Mouse (Mus musculus): ENCODE data around the gene Skil. TPM values are rescaled to one million over a fixed set of nuclear protein-coding genes. Genes with fewer than 3 reads are reported as not detected.

Gene Skil
- polyA plus RNA-seq, 1 experiment from 2014 or later = 8.7 TPM

DNA sequence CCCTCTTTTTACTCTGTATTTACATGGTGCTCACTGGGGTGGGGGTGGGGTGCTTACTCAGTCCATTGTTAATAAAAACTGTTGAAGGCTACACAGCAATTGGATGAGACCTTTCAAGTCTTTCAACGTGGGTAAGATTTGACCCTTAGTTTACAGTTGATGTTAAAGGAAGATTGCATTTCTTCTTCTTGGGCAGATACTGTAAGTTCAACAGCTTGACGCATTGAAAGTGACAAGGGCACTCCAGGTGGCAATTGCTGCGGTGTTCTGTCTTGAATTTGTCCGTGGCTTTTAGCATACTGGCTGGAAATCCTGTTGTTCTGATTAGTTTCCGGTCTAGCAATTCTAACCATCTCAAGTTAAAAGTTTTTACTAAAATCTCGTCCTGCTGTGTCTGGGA, 66.5 kb downstream of the Skil start:
- H3K27ac ChIP-seq = no peak overlapping the region
- H3K36me3 ChIP-seq (ENCODE audit: inconsistent target) = no peaks in the 10 kb centered on the region
- H3K79me2 ChIP-seq (ENCODE audit: inconsistent target) = no peaks in the 10 kb centered on the region
- H3K4me3 ChIP-seq (ENCODE audit: inconsistent target) = no peak overlapping the region
- WGBS (ENCODE audit: missing documents) = 73% methylated on average over 6 of the region's 6 CpGs

GRCm38 (mm10) chr3:31162860-31163259, 68.0 kb downstream of the Skil start:
- WGBS (ENCODE audit: missing documents) = 94% methylated on average over 12 of the region's 14 CpGs

DNA sequence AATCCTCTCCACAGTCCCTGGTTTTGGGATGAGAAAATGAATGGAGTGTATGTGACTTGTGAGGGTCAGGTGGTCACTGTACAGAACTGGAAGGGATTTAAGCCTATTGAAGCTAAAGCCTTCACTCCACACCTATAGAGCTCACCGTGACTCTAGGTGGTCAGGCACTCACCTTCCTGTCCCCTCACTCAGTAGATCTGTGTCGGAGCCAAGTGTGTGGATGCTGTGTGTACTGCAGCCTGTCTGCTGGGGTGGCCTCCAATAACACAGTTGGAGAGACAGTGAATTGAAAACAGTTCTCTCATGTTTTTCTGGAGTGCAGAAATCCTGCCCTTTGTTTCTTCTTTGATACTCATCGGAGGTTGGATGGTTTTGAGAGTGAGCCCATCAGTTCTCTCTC, 70.9 kb downstream of the Skil start:
- WGBS (ENCODE audit: missing documents) = 82% methylated on average over 3 of the region's 3 CpGs
- H3K4me3 ChIP-seq (ENCODE audit: inconsistent target) = no peak overlapping the region
- H3K27ac ChIP-seq = no peak overlapping the region
- H3K36me3 ChIP-seq (ENCODE audit: inconsistent target) = no peaks in the 10 kb centered on the region
- no peaks in the 10 kb centered on the region for H3K79me2 ChIP-seq (ENCODE audit: inconsistent target)

More at GRCm38 (mm10) chr3:31162860-31163259, 68.0 kb downstream of the Skil start:
- H3K36me3 ChIP-seq (ENCODE audit: inconsistent target) = no peaks in the 10 kb centered on the region
- no peaks in the 10 kb centered on the region for H3K79me2 ChIP-seq (ENCODE audit: inconsistent target)
- H3K27ac ChIP-seq = no peak overlapping the region
- no peak overlapping the region for H3K4me3 ChIP-seq (ENCODE audit: inconsistent target)

DNA sequence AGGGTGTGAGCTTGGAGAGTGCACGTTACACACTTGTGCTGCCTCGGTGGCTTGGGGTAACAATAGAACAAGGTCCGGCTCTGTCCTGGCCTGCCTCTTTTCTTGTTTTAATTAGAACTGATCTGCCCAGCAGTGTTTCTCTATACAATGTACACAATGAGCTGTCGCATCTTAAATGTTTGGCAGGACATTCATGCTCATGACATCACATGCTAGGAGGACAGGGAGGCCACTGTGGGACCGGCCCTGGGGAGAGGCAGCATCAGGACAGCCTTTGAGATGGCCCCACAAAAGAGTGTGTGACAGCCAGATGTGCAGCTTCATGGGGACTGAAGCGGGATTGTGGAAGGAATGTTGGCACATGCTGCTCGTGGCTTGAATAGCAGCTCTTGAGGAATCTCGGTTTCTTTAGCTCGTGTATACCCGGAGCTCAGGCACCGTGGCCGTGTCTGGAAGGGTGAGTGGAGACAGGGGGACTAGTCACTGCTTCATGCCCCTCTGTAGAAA, 71.6 kb downstream of the Skil start:
- 93% methylated on average over 12 of the region's 12 CpGs for WGBS (ENCODE audit: missing documents)
- H3K79me2 ChIP-seq (ENCODE audit: inconsistent target) = no peaks in the 10 kb centered on the region
- H3K4me3 ChIP-seq (ENCODE audit: inconsistent target) = no peak overlapping the region
- H3K27ac ChIP-seq = no peak overlapping the region
- H3K36me3 ChIP-seq (ENCODE audit: inconsistent target) = no peaks in the 10 kb centered on the region

Other genes starting within 250 kb of the Skil start
- 13.3 to 29.8 TPM (median 20.6 TPM) in 3 replicates for gene Gpr160, start 239.1 kb upstream of the Skil start, polyA plus RNA-seq (2018)
- 12.6 to 15.8 TPM (median 13.7 TPM) in 3 replicates for gene Phc3, start 125.6 kb upstream of the Skil start, polyA plus RNA-seq (2018)
- 11.7 to 13.3 TPM (median 12.1 TPM) in 3 replicates for gene Prkci, start 99.3 kb upstream of the Skil start, polyA plus RNA-seq (2018)
- gene Cldn11, start 54.9 kb downstream of the Skil start, polyA plus RNA-seq (2018) = not detected in 3 replicates
- not detected in 3 replicates for gene Slc7a14, start 215.3 kb downstream of the Skil start, polyA plus RNA-seq (2018)

All from macrophage (primary cell).